Comparison of ENCODE assay signal across 8 mouse cellular contexts in the genomic region with DNA sequence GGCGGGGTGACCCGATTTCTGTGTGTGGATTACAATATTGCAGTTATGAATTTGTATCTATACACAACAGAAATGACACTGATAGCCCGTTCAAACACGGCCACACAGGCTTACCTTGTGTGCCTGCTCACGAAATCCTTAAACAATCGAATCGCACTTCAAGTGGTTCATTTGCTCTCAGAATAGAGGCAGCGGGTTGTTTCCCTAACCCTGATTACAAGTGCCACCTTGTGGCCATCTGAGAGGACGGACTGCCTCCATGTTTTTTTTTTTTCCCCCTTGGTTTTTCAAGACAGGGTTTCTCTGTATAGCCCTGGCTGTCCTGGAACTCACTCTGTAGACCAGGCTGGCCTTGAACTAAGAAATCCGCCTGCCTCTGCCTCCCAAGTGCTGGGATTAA.
DNase-seq lines count a peak whose midpoint lies in the region; ATAC-seq and TF ChIP-seq lines count a peak whose summit lies in the region.

No protein-coding gene starts in this region.

- no peaks in the 10 kb centered on the region for H3K4me1 ChIP-seq in hindbrain, embryonic 11.5 days (replicated peaks; ENCODE audit: control insufficient read depth, insufficient read depth, low read length)
- H3K4me1 ChIP-seq in hindbrain, embryonic 13.5 days (replicated peaks), result peaks cover 15% of the 10 kb centered on the region

- H3K9me3 ChIP-seq in hindbrain, embryonic 11.5 days (ENCODE audit: control insufficient read depth, low read length), result no peaks in the 10 kb centered on the region
- H3K9me3 ChIP-seq in hindbrain, embryonic 13.5 days, result no peaks in the 10 kb centered on the region

- H3K27me3 ChIP-seq in hindbrain, embryonic 11.5 days (ENCODE audit: control insufficient read depth, insufficient read depth, low read length), result no peaks in the 10 kb centered on the region
- no peaks in the 10 kb centered on the region for H3K27me3 ChIP-seq in hindbrain, embryonic 13.5 days

- no peak overlapping the region for H3K4me2 ChIP-seq in hindbrain, embryonic 11.5 days (replicated peaks; ENCODE audit: low read depth, low read length)
- no peak overlapping the region for H3K4me2 ChIP-seq in hindbrain, embryonic 13.5 days

- H3K36me3 ChIP-seq in hindbrain, embryonic 11.5 days (ENCODE audit: control insufficient read depth, insufficient read depth, low read length), result no peaks in the 10 kb centered on the region
- peaks cover 16% of the 10 kb centered on the region for H3K36me3 ChIP-seq in hindbrain, embryonic 13.5 days

- no peak overlapping the region for H3K4me3 ChIP-seq in hindbrain, embryonic 11.5 days (ENCODE audit: low read depth, low read length)
- H3K4me3 ChIP-seq in hindbrain, embryonic 13.5 days, result no peak overlapping the region
- H3K4me3 ChIP-seq in layer of hippocampus, adult 2 months, result peak overlapping the region; percentile 15; the same call in 1 of the 2 replicates

- ATAC-seq in hindbrain, embryonic 11.5 days (ENCODE audit: low FRiP score), result no peak
- no peak for ATAC-seq in hindbrain, embryonic 13.5 days (ENCODE audit: low FRiP score)

- peak; percentile 61 for DNase-seq in hindbrain, embryonic 11.5 days (ENCODE audit: low spot score)
- DNase-seq in CD4-positive, CD25-positive, alpha-beta regulatory T cell, adult 2 months (ENCODE audit: low read depth, low spot score), result peak; percentile 83
- DNase-seq in cerebellum, adult 9-10 months, result peak; percentile 75
- DNase-seq in gastrocnemius, postnatal 14 days, result peak; percentile 36
- DNase-seq in layer of hippocampus, adult 2 months (ENCODE audit: low spot score in 2 of 2), result peak; percentile 38 to 58
- DNase-seq in mesoderm, embryonic 11.5 days (ENCODE audit: low read depth, low spot score), result peak; percentile 56
- no peak for DNase-seq in urinary bladder, postnatal 10 days (ENCODE audit: low spot score)

- no peak overlapping the region for H3K27ac ChIP-seq in hindbrain, embryonic 11.5 days (ENCODE audit: low read depth, low read length)
- no peak overlapping the region for H3K27ac ChIP-seq in hindbrain, embryonic 13.5 days
- peak overlapping the region; percentile 51; the same call in 1 of the 2 replicates for H3K27ac ChIP-seq in layer of hippocampus, adult 2 months

- no peak overlapping the region for H3K9ac ChIP-seq in hindbrain, embryonic 11.5 days (ENCODE audit: low read depth, low read length)
- no peak overlapping the region for H3K9ac ChIP-seq in hindbrain, embryonic 13.5 days

- WGBS in hindbrain, embryonic 11.5 days, result 47% methylated on average over 10 of the region's 10 CpGs
- 44% methylated on average over 10 of the region's 10 CpGs for WGBS in hindbrain, embryonic 13.5 days

- TF ChIP-seq CTCF in layer of hippocampus, adult 2 months (conservative IDR thresholded peaks at IDR 0.05), result peak; percentile 83

- intact Hi-C loops in gastrocnemius, postnatal 14 days (cut with DNase I; ENCODE audit: low total_unique reads), result no loop called here
